Mouse (Mus musculus): ENCODE results near the gene Ube2v1. TPM values are rescaled to one million over a fixed set of nuclear protein-coding genes. Genes with fewer than 3 reads are reported as not detected.
A peak's percentile ranks its signal among the peaks of the same experiment; 100 is the strongest.

Ube2v1 gene
- 298 and 301 TPM in 2 replicates for polyA plus RNA-seq (2015; fragmentation: Nextera tagmentation; extraction: Ambion mirVana)

DNA sequence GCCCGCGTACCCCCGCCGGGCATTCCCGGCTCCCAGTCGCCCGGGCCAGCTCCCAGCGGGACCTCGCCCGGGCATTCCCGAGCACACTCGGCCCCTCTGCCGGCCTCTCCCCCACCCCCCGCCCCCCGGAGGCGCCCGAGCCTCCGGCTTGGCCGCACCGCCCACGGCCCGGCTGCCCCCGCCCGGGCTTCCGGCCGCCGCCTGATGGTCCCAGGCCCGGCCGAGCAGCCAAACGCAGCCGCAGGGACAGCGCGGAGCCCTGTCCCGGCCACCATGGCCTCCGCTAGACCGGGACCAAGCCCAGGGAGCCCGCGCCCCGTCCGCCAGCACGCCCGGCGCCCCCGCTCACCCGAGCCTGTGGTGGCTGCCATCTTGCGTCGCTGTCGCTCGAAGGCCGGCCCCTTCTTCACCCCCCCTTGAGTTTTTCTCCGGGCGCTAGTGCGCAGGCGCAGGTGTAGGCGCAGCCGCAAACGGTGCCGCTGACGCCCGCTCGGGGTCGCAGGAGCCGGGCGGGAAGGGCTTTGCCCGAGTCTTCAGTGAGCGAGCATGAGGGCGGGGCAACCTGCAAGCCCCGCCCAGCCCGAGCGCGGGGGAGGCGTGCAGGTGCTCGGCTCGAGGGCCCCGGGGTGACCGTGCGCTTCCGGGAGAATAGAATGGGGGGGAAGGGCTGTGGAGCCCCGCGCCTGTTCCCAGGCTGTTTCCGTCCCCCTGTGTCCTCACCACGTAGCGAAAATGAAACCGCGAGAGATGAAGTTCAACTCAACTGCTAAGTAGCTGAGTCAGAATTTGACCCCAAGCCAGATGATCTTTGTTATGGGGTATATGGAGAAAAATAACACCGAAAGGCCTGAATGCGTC, at the start of gene Ube2v1:
Gene Ube2v1 (minus strand): TSS at position 505 of the 858 bp plus-strand sequence.
- Histone ChIP-seq H3K36me3 (peaks cover 20% of the 10 kb centered on the region), H3K4me3 (replicated peaks) (peak within 1 kb of the TSS; percentile 90), H3K4me1 (replicated peaks) (peaks cover 63% of the 10 kb centered on the region), H3K9ac (replicated peaks) (peak within 1 kb of the TSS; percentile 93), H3K4me2 (replicated peaks) (peak within 1 kb of the TSS; percentile 90), H3K27me3 (no peaks in the 10 kb centered on the region), H3K27ac (peak within 1 kb of the TSS; percentile 90), H3K9me3 (no peaks in the 10 kb centered on the region)
- 1% methylated on average over 70 of the region's 87 CpGs for WGBS
- ATAC-seq: peak; percentile 83

DNA sequence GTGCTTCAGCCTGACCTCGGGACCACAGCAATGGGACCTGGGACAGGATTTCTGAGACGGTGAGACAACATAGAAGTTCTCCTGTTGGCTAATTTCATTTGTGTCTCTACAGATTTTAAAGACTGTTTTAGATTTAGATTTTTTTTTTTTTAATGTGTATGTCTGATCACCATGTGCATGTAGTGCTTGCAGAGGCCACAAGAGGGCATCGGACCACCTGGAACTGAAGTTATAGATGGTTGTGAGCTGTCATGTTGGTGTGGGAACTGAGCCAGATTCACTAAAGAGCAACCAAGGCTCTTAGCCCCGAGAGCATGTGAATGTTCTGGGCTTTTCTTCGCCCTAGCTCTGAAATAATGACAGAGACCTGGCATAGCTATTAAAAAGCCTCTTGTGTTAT, 48.8 kb upstream of the Ube2v1 start:
- no peaks in the 10 kb centered on the region for H3K36me3 ChIP-seq
- no peak overlapping the region for H3K27ac ChIP-seq
- H3K4me3 ChIP-seq (replicated peaks): no peak overlapping the region
- no peaks in the 10 kb centered on the region for H3K9me3 ChIP-seq
- no peaks in the 10 kb centered on the region for H3K4me1 ChIP-seq (replicated peaks)
- no peak overlapping the region for H3K4me2 ChIP-seq (replicated peaks)
- no peak overlapping the region for H3K9ac ChIP-seq (replicated peaks)
- WGBS: 57% methylated on average over 5 of the region's 5 CpGs
- peaks cover 3% of the 10 kb centered on the region for H3K27me3 ChIP-seq
- no peak for ATAC-seq

DNA sequence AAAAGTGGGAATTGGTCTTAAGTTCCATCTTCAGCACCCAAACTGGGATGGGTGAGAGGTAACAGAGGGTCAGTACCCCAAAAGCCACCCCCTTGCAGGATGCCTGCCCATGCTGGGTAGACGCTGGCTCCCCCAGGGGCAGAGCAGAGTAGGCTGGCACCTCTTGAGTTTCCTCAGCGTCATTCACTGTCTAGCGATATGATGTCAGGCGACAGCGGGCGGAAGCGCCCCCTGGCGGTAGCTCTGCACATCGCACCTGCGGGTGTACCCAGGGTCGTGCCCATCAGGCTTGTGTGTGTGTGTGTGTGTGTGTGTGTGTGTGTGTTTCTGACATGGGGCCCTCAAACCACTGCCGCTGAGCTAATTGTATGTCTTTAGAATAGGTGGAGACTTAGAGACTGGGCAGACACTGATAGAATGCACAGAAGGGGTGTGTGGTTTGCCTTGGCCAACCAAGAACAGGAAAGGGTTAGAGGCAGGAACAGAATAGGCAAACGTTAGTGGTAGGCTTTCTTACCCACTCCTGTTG, 48.1 kb upstream of the Ube2v1 start:
- Histone ChIP-seq H3K27me3 (no peaks in the 10 kb centered on the region; the same call in 1 of the 2 replicates), H3K4me2 (replicated peaks) (no peak overlapping the region), H3K27ac (no peak overlapping the region), H3K9ac (replicated peaks) (no peak overlapping the region), H3K9me3 (no peaks in the 10 kb centered on the region), H3K36me3 (no peaks in the 10 kb centered on the region), H3K4me1 (replicated peaks) (no peaks in the 10 kb centered on the region), H3K4me3 (replicated peaks) (no peak overlapping the region)
- peak; percentile 83 for ATAC-seq
- WGBS: 3% methylated on average over 13 of the region's 13 CpGs

DNA sequence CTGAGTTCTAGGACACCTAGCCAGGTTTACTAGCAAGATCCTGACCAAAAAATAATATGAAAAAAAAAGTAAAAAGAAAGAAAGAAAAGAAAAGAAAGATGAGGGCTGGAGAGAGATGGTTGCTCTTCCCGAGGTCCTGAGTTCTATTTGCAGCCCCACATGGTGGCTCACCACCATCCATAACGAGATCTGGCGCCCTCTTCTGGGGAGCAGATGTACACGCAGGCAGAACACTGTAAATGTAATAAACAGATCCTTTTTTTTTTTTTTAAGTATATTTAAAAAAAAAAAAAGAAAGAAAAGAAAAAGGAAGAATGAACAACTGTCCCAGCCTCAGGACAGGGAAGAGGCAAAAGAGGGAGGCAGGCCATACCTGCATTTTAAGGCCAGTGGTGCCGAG, 46.7 kb upstream of the Ube2v1 start:
- H3K4me2 ChIP-seq (replicated peaks): no peak overlapping the region
- ATAC-seq: no peak
- 48% methylated on average over 5 of the region's 5 CpGs for WGBS

DNA sequence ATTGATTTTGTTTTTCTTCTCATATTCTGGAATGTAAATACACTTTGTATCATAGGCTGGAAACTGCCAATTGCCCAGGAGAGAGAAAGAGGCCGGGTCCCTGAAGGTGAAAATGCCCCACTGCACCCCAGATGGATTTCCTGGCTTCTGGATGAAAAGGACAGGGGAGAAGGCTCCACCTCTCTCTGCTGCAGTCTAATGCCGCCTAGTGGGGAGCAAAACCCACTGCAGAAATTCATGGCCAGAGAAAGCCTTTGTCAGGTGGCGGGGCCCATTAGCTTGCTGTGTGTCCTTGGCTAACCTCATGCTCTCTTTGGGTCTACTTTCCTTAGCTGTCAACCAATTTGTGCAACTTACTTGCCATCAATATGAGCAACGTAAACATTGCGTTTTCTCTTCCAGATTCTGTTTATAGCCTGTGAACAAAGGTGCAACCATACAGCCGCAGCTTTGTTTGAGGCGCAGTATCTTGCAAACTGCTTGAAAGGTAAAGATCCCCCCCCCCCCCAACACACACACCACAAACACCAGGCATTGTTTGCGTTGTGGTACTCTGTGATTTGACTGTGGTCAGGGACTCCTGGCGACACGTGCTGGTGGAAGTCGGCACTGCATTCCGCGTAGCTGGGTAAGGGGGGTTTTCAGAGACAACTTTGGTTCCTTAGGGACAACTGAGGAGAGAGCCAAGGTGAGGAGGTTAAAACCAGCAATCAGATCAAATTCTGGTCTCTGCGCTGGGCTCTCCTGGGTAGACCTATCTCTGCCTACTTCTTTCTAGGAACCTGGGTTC, 43.4 kb upstream of the Ube2v1 start:
- no peak for ATAC-seq

More for the DNA sequence above, 46.7 kb upstream of the Ube2v1 start:
- no peaks in the 10 kb centered on the region for H3K9me3 ChIP-seq
- no peak overlapping the region for H3K27ac ChIP-seq
- no peaks in the 10 kb centered on the region for H3K4me1 ChIP-seq (replicated peaks)
- H3K36me3 ChIP-seq: no peaks in the 10 kb centered on the region
- no peak overlapping the region for H3K4me3 ChIP-seq (replicated peaks)
- no peak overlapping the region for H3K9ac ChIP-seq (replicated peaks)
- no peaks in the 10 kb centered on the region; the same call in 1 of the 2 replicates for H3K27me3 ChIP-seq

DNA sequence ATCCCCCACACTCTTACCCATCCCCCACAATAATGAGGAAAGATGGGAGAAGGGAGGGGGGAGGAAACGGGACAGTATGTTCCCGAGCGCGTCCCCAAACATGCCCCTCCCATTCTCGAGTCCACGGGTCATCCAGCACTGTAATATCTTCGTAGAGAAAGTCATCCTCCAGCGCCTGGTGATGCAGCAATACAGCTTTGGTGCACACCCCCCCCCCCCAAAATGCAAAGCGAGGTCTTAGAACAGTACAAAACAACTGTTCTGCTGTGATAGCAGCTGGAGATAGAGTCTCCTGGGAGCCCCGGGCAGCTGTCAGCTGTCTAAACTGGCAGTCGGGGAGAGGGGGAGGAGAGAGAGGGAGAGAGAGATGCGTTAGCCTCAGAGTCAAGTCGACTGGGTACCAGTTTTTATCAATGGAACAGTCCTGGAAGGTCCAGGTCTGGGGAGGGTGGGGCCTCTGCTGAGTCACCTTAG, 40.4 kb upstream of the Ube2v1 start:
- Histone ChIP-seq H3K27me3 (no peaks in the 10 kb centered on the region), H3K4me3 (replicated peaks) (no peak overlapping the region; the same call in 1 of the 2 replicates), H3K9me3 (no peaks in the 10 kb centered on the region), H3K36me3 (no peaks in the 10 kb centered on the region), H3K27ac (no peak overlapping the region), H3K4me1 (replicated peaks) (peaks cover 9% of the 10 kb centered on the region), H3K4me2 (replicated peaks) (0 out of 2 replicates have a peak overlapping the region, but pooled peaks have one; percentile 19), H3K9ac (replicated peaks) (no peak overlapping the region)
- ATAC-seq: peak; percentile 60; the same call in 1 of the 2 replicates
- WGBS: 31% methylated on average over 13 of the region's 13 CpGs

More for the DNA sequence above, 43.4 kb upstream of the Ube2v1 start:
- WGBS: 42% methylated on average over 14 of the region's 14 CpGs
- no peaks in the 10 kb centered on the region for H3K36me3 ChIP-seq
- peaks cover 9% of the 10 kb centered on the region for H3K4me1 ChIP-seq (replicated peaks)
- H3K9me3 ChIP-seq: no peaks in the 10 kb centered on the region
- no peak overlapping the region for H3K4me2 ChIP-seq (replicated peaks)
- no peak overlapping the region for H3K4me3 ChIP-seq (replicated peaks)
- H3K27me3 ChIP-seq: no peaks in the 10 kb centered on the region
- no peak overlapping the region for H3K9ac ChIP-seq (replicated peaks)
- H3K27ac ChIP-seq: no peak overlapping the region

DNA sequence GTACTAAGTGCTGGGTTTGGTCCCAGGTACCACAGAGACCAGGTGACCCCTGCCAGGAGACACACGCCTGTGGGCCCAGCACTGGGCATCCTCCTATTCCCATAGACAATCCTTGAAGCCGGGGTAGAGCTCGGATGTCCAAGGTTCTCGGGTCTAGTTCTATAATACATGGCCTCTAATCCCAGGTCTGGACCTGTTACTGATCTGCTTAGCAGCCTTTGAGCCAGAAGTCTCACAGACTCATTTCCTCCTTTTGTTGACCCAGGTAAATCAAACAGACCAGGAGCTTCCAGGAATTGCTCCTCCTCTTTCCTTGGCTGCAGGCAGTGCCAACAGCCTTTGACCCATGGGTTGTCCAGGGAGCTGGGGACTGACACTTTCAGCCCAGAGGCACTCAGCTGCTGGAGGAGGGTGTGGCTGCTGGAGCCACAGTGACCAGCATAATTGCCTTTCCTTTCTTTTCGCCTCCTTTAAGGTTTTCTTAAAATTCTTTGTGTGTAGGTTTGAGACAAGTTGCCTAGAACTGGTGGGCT, 39.3 kb upstream of the Ube2v1 start:
- Histone ChIP-seq H3K4me1 (replicated peaks) (peaks cover 9% of the 10 kb centered on the region), H3K9me3 (no peaks in the 10 kb centered on the region), H3K27ac (no peak overlapping the region), H3K9ac (replicated peaks) (no peak overlapping the region), H3K4me3 (replicated peaks) (no peak overlapping the region), H3K4me2 (replicated peaks) (no peak overlapping the region), H3K27me3 (no peaks in the 10 kb centered on the region), H3K36me3 (no peaks in the 10 kb centered on the region)
- no peak for ATAC-seq
- WGBS: 88% methylated on average over 5 of the region's 5 CpGs

DNA sequence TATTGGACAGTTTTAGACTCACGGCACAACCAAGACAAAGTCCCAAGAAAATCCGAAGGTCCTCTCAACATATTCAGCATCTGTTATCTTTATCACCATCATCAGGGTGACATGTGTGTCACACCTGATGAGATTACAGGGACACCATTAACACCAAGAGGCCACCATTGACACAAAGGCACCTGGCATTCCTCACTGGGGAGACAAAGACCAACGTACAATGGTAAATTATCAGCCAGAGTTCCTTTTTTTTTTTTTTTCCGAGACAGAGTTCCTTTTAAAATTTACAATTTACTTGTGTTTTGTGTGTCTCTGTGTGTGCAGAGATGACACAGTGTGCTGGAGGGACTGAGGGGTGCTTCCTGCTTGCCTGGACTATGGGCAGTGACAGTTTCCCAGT, 37.5 kb upstream of the Ube2v1 start:
- Histone ChIP-seq H3K9ac (replicated peaks) (no peak overlapping the region), H3K36me3 (no peaks in the 10 kb centered on the region), H3K27ac (no peak overlapping the region), H3K27me3 (no peaks in the 10 kb centered on the region), H3K4me3 (replicated peaks) (no peak overlapping the region), H3K4me2 (replicated peaks) (no peak overlapping the region), H3K4me1 (replicated peaks) (peaks cover 9% of the 10 kb centered on the region), H3K9me3 (no peaks in the 10 kb centered on the region)
- WGBS: 76% methylated on average over 4 of the region's 4 CpGs
- no peak for ATAC-seq

DNA sequence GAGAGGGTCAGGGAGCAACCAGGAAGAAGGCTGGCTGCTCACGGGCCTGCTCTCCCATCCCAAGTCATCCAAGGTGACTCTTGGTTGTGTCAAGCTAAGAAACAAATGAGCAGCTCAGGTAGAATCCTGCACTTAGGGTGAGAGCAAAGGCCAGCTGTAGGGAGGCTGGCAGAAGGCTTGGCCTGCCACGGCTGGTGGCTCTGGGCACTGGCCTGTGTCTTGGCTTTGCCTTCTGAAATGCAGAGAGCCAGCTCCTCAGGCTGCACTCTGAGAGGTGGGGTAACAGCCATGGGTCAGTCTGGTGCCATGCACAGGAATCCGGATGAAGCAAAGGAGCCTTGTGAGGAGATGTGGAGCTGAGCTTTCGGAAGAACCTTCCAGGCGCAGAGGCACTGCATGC, 36.5 kb upstream of the Ube2v1 start:
- H3K9ac ChIP-seq (replicated peaks): no peak overlapping the region
- no peaks in the 10 kb centered on the region for H3K36me3 ChIP-seq
- H3K4me1 ChIP-seq (replicated peaks): peaks cover 9% of the 10 kb centered on the region
- H3K9me3 ChIP-seq: no peaks in the 10 kb centered on the region
- H3K4me2 ChIP-seq (replicated peaks): no peak overlapping the region
- ATAC-seq: no peak
- no peak overlapping the region for H3K4me3 ChIP-seq (replicated peaks)
- H3K27ac ChIP-seq: no peak overlapping the region
- peaks cover under 1% of the 10 kb centered on the region; the same call in 1 of the 2 replicates for H3K27me3 ChIP-seq
- 90% methylated on average over 5 of the region's 5 CpGs for WGBS

DNA sequence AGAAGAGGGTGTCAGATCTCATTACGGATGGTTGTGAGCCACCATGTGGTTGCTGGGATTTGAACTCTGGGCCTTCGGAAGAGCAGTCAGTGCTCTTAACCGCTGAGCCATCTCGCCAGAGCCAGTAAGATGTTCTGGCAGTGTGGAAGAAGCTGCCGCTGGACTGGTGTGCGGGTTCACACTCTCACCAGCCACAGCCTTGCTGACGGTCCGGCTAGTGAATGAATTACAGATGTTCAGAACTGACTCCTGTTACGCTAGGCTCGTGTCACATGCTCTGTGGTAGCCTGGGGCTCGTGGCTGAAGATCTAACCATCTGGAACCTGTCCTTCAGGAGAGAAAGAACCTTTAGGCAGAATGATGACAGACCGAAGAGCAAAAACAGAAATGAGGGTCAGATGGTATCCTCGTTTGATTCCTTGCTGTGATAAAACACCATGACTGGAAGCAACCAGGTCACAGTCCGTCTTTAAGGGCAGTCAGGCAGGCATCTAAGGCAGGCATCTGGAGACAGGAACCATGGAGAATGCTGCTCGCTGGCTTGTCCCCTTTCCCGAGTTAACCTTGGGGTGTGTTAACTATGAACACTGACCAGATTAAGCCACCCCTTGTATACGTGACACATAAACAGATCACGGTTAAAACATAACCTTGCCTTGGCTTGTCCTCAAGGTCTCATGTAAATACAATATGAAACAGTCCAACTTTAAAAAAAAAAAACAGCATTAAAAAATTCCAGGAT, 34.2 kb upstream of the Ube2v1 start:
- H3K27me3 ChIP-seq: peaks cover 13% of the 10 kb centered on the region
- no peak overlapping the region for H3K4me3 ChIP-seq (replicated peaks)
- no peak overlapping the region for H3K4me2 ChIP-seq (replicated peaks)
- H3K9me3 ChIP-seq: no peaks in the 10 kb centered on the region
- no peak overlapping the region for H3K9ac ChIP-seq (replicated peaks)
- no peaks in the 10 kb centered on the region for H3K36me3 ChIP-seq
- H3K27ac ChIP-seq: no peak overlapping the region
- no peak for ATAC-seq
- H3K4me1 ChIP-seq (replicated peaks): peaks cover 5% of the 10 kb centered on the region
- WGBS: 85% methylated on average over 18 of the region's 18 CpGs

DNA sequence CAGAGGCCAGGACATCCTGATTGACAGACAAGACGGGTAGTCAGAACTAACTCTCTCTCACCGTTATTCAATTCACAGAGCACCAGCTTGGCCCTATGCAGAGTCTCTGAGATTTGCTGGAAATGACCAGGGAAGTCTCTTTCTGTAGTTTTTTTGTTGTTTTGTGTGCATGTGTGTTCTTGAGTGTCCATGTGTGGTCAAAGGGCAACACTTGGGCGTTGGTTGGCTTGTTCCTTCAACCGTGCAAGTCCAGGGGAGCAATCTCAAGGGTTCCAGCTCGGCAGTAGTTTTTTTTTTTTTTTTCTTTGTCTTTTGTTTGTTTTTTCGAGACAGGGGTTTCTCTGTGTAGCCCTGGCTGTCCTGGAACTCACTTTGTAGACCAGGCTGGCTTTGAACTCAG, 30.8 kb upstream of the Ube2v1 start:
- no peaks in the 10 kb centered on the region for H3K36me3 ChIP-seq
- 50% methylated on average over 6 of the region's 6 CpGs for WGBS
- H3K9ac ChIP-seq (replicated peaks): no peak overlapping the region
- no peak overlapping the region for H3K4me2 ChIP-seq (replicated peaks)
- ATAC-seq: no peak
- no peak overlapping the region for H3K27ac ChIP-seq
- no peaks in the 10 kb centered on the region for H3K9me3 ChIP-seq
- H3K4me3 ChIP-seq (replicated peaks): no peak overlapping the region
- H3K4me1 ChIP-seq (replicated peaks): peaks cover 24% of the 10 kb centered on the region
- H3K27me3 ChIP-seq: peaks cover 13% of the 10 kb centered on the region

All from midbrain, embryonic 13.5 days (tissue).